Mouse (Mus musculus) olfactory bulb, adult 2 months (tissue): ENCODE results near the gene Olfr354.

ENCODE experiments used
- CTCF ChIP-seq: fragments of 200-500 bp; IDR thresholded peaks from 2 replicates; pipeline ENCODE4 v1.5.1; 2012; ENCODE audit warnings: low read depth, mild to moderate bottlenecking, low read length, moderate library complexity; ENCODE audit not compliant: insufficient read depth
- POLR2A ChIP-seq: fragments of 200-500 bp; IDR thresholded peaks from 2 replicates; pipeline ENCODE4 v1.6.1; 2012; ENCODE audit warnings: mild to moderate bottlenecking, low read depth, low read length, moderate library complexity; ENCODE audit not compliant: insufficient read depth

- TF ChIP-seq POLR2A (no peak), CTCF (no peak)
These were observed at the start of gene Olfr354 for GRCm38 (mm10) chr2:36905380-36905779.
